Mouse (Mus musculus): ENCODE results near the gene Mrpl12. TPM values are rescaled to one million over a fixed set of nuclear protein-coding genes. Genes with fewer than 3 reads are reported as not detected.

Gene Mrpl12
- polyA plus RNA-seq, 1 experiment from 2014 or later, result 133 TPM

- Histone ChIP-seq H3K27ac (replicated peaks) (no peak overlapping the region), H3K9ac (ENCODE audit: low read length) (no peak overlapping the region), H3K27me3 (ENCODE audit: control insufficient read depth, insufficient read depth, low read length) (no peaks in the 10 kb centered on the region), H3K4me2 (replicated peaks; ENCODE audit: low read depth) (no peak overlapping the region), H3K9me3 (ENCODE audit: control insufficient read depth, low read length) (no peaks in the 10 kb centered on the region), H3K4me3 (ENCODE audit: low read depth, low read length) (no peak overlapping the region), H3K36me3 (ENCODE audit: control insufficient read depth, insufficient read depth, low read length) (no peaks in the 10 kb centered on the region), H3K4me1 (replicated peaks; ENCODE audit: control insufficient read depth, insufficient read depth) (no peaks in the 10 kb centered on the region)
- WGBS, result 69% methylated on average over 6 of the region's 6 CpGs
- DNase-seq (ENCODE audit: low spot score) (no peak), ATAC-seq (ENCODE audit: low FRiP score, low TSS enrichment) (no peak)
- TF ChIP-seq EP300 (optimal IDR thresholded peaks at IDR 0.05) (no peak), CTCF (IDR thresholded peaks at IDR 0.05; ENCODE audit: low read depth) (no peak)
These were observed 40.3 kb upstream of the Mrpl12 start for GRCm38 (mm10) chr11:120444106-120444505.

GRCm38 (mm10) chr11:120445475-120445874 lies 38.9 kb upstream of the Mrpl12 start:
- WGBS, result 50% methylated on average over 3 of the region's 3 CpGs
- Histone ChIP-seq H3K4me1 (replicated peaks; ENCODE audit: control insufficient read depth, insufficient read depth) (no peaks in the 10 kb centered on the region), H3K27ac (replicated peaks) (no peak overlapping the region), H3K4me2 (replicated peaks; ENCODE audit: low read depth) (no peak overlapping the region), H3K9ac (ENCODE audit: low read length) (no peak overlapping the region), H3K36me3 (ENCODE audit: control insufficient read depth, insufficient read depth, low read length) (no peaks in the 10 kb centered on the region), H3K4me3 (ENCODE audit: low read depth, low read length) (no peak overlapping the region), H3K9me3 (ENCODE audit: control insufficient read depth, low read length) (no peaks in the 10 kb centered on the region), H3K27me3 (ENCODE audit: control insufficient read depth, insufficient read depth, low read length) (no peaks in the 10 kb centered on the region)
- TF ChIP-seq EP300 (optimal IDR thresholded peaks at IDR 0.05), result no peak
- no peak for TF ChIP-seq CTCF (IDR thresholded peaks at IDR 0.05; ENCODE audit: low read depth)
- DNase-seq (ENCODE audit: low spot score), result no peak
- no peak for ATAC-seq (ENCODE audit: low FRiP score, low TSS enrichment)

- Histone ChIP-seq H3K9ac (ENCODE audit: low read length) (no peak overlapping the region), H3K27me3 (ENCODE audit: control insufficient read depth, insufficient read depth, low read length) (no peaks in the 10 kb centered on the region), H3K4me1 (replicated peaks; ENCODE audit: control insufficient read depth, insufficient read depth) (no peaks in the 10 kb centered on the region), H3K9me3 (ENCODE audit: control insufficient read depth, low read length) (no peaks in the 10 kb centered on the region), H3K36me3 (ENCODE audit: control insufficient read depth, insufficient read depth, low read length) (no peaks in the 10 kb centered on the region), H3K4me2 (replicated peaks; ENCODE audit: low read depth) (no peak overlapping the region), H3K27ac (replicated peaks) (no peak overlapping the region), H3K4me3 (ENCODE audit: low read depth, low read length) (no peak overlapping the region)
- no peak for TF ChIP-seq CTCF (IDR thresholded peaks at IDR 0.05; ENCODE audit: low read depth)
- TF ChIP-seq EP300 (optimal IDR thresholded peaks at IDR 0.05), result no peak
- no peak for ATAC-seq (ENCODE audit: low FRiP score, low TSS enrichment)
- DNase-seq (ENCODE audit: low spot score), result no peak
- 68% methylated on average over 7 of the region's 7 CpGs for WGBS
These were observed 37.2 kb upstream of the Mrpl12 start for GRCm38 (mm10) chr11:120447179-120447578.

GRCm38 (mm10) chr11:120452246-120452645 lies 32.2 kb upstream of the Mrpl12 start:
- no peaks in the 10 kb centered on the region for H3K27me3 ChIP-seq (ENCODE audit: control insufficient read depth, insufficient read depth, low read length)
- TF ChIP-seq EP300 (optimal IDR thresholded peaks at IDR 0.05), result no peak
- no peak for TF ChIP-seq CTCF (IDR thresholded peaks at IDR 0.05; ENCODE audit: low read depth)
- no peak for DNase-seq (ENCODE audit: low spot score)
- H3K9ac ChIP-seq (ENCODE audit: low read length), result no peak overlapping the region
- no peaks in the 10 kb centered on the region for H3K9me3 ChIP-seq (ENCODE audit: control insufficient read depth, low read length)
- H3K4me1 ChIP-seq (replicated peaks; ENCODE audit: control insufficient read depth, insufficient read depth), result no peaks in the 10 kb centered on the region
- no peaks in the 10 kb centered on the region for H3K36me3 ChIP-seq (ENCODE audit: control insufficient read depth, insufficient read depth, low read length)
- H3K4me2 ChIP-seq (replicated peaks; ENCODE audit: low read depth), result no peak overlapping the region
- H3K27ac ChIP-seq (replicated peaks), result no peak overlapping the region
- ATAC-seq (ENCODE audit: low FRiP score, low TSS enrichment), result no peak
- WGBS, result 77% methylated on average over 3 of the region's 3 CpGs
- no peak overlapping the region for H3K4me3 ChIP-seq (ENCODE audit: low read depth, low read length)

- no peak for ATAC-seq (ENCODE audit: low FRiP score, low TSS enrichment)
- WGBS, result 84% methylated on average over 4 of the region's 4 CpGs
- TF ChIP-seq CTCF (IDR thresholded peaks at IDR 0.05; ENCODE audit: low read depth) (no peak), EP300 (optimal IDR thresholded peaks at IDR 0.05) (no peak)
These were observed 31.1 kb upstream of the Mrpl12 start, which contains the start of gene Pde6g for GRCm38 (mm10) chr11:120453306-120453705. Pde6g (minus strand) TSS chr11:120453500.

GRCm38 (mm10) chr11:120454965-120455364 lies 29.4 kb upstream of the Mrpl12 start:
- no peak for ATAC-seq (ENCODE audit: low FRiP score, low TSS enrichment)
- no peak for TF ChIP-seq CTCF (IDR thresholded peaks at IDR 0.05; ENCODE audit: low read depth)
- TF ChIP-seq EP300 (optimal IDR thresholded peaks at IDR 0.05), result no peak
- no peaks in the 10 kb centered on the region for H3K9me3 ChIP-seq (ENCODE audit: control insufficient read depth, low read length)
- WGBS, result 89% methylated on average over 4 of the region's 4 CpGs
- H3K27me3 ChIP-seq (ENCODE audit: control insufficient read depth, insufficient read depth, low read length), result no peaks in the 10 kb centered on the region
- H3K4me2 ChIP-seq (replicated peaks; ENCODE audit: low read depth), result no peak overlapping the region
- H3K27ac ChIP-seq (replicated peaks), result no peak overlapping the region
- no peak overlapping the region for H3K9ac ChIP-seq (ENCODE audit: low read length)
- DNase-seq (ENCODE audit: low spot score), result no peak
- no peaks in the 10 kb centered on the region for H3K36me3 ChIP-seq (ENCODE audit: control insufficient read depth, insufficient read depth, low read length)
- 0 out of 2 replicates have a peak, but pooled peaks cover 4% of the 10 kb centered on the region for H3K4me1 ChIP-seq (replicated peaks; ENCODE audit: control insufficient read depth, insufficient read depth)
- no peak overlapping the region for H3K4me3 ChIP-seq (ENCODE audit: low read depth, low read length)

More at GRCm38 (mm10) chr11:120453306-120453705, 31.1 kb upstream of the Mrpl12 start, which contains the start of gene Pde6g:
- Histone ChIP-seq H3K36me3 (ENCODE audit: control insufficient read depth, insufficient read depth, low read length) (no peaks in the 10 kb centered on the region), H3K4me1 (replicated peaks; ENCODE audit: control insufficient read depth, insufficient read depth) (no peaks in the 10 kb centered on the region), H3K27ac (replicated peaks) (no peak within 1 kb of the TSS), H3K9me3 (ENCODE audit: control insufficient read depth, low read length) (no peaks in the 10 kb centered on the region), H3K9ac (ENCODE audit: low read length) (no peak within 1 kb of the TSS), H3K4me3 (ENCODE audit: low read depth, low read length) (no peak within 1 kb of the TSS), H3K4me2 (replicated peaks; ENCODE audit: low read depth) (no peak within 1 kb of the TSS), H3K27me3 (ENCODE audit: control insufficient read depth, insufficient read depth, low read length) (no peaks in the 10 kb centered on the region)
- DNase-seq (ENCODE audit: low spot score), result no peak
